Mouse (Mus musculus): ENCODE results near the gene Scyl1. TPM values are rescaled to one million over a fixed set of nuclear protein-coding genes. Genes with fewer than 3 reads are reported as not detected.

The Scyl1 gene
- polyA plus RNA-seq (2015; fragmentation: Nextera tagmentation; extraction: Ambion mirVana), result 38.1 and 40.9 TPM in 2 replicates

DNA sequence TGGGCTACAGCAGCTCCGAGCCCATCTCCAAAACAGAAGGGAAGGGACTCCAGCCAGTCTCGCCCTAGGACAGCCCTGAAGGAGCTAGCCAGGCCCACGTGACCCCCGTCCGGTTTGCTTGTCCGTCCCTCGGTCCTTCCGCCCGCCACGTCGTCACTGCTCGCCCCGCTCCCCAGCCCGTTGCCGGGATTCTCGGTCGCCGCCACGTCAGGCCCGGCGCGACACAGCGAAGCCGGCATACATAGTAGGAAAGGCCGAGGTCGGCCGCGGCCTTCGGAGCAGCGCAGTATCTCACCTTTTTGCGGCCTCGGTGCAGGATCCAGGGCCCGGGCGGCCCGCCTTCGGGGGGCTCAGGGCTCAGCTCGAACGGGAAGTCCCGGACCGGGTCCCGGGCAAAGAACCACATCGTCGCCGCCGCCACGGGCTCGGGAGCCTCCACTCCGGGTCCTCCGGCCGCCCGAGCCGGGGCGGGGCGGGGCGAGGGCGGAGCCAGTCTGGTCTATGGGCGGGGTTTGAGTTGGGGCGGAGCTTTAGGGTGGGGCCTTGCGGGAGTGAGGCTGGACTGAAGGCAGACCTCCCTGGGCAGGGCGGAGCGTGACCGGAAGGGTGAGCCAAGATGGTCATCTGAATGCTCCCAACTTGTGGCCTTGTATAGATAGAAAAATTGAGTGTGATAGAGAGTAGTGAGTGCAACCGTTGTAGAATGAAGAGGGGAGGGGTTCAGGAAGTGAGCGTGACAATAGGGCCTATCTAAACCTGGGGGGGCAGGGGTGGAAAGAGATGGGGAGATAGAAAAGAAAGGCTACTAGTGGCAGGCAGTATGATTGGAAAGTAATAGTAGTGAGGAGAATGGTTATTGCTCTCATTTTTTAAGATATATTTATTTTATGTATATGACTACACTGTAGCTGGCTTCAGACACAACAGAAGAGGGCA lies at the start of gene Scyl1:
Gene Scyl1 (minus strand): TSS at position 495 of the 936 bp plus-strand sequence.
- H3K27me3 ChIP-seq (ENCODE audit: control insufficient read depth, insufficient read depth, low read length), result no peaks in the 10 kb centered on the region
- peak within 1 kb of the TSS; percentile 57 for H3K4me3 ChIP-seq (ENCODE audit: low read depth, low read length)
- H3K9ac ChIP-seq (ENCODE audit: low read length), result peak within 1 kb of the TSS; percentile 81
- peak within 1 kb of the TSS; percentile 79 for H3K27ac ChIP-seq (replicated peaks)
- WGBS, result 1% methylated on average over 64 of the region's 64 CpGs
- peaks cover 12% of the 10 kb centered on the region for H3K36me3 ChIP-seq (ENCODE audit: control insufficient read depth, insufficient read depth, low read length)
- peak; percentile 13; the same call in 1 of the 2 replicates for TF ChIP-seq CTCF (IDR thresholded peaks at IDR 0.05; ENCODE audit: low read depth)
- TF ChIP-seq EP300 (optimal IDR thresholded peaks at IDR 0.05), result peak; percentile 75
- H3K4me2 ChIP-seq (replicated peaks; ENCODE audit: low read depth), result peak within 1 kb of the TSS; percentile 92
- peak; percentile 97 for ATAC-seq (ENCODE audit: low FRiP score, low TSS enrichment)
- peak; percentile 98 for DNase-seq (ENCODE audit: low spot score)
- no peaks in the 10 kb centered on the region; the same call in 1 of the 2 replicates for H3K4me1 ChIP-seq (replicated peaks; ENCODE audit: control insufficient read depth, insufficient read depth)
- no peaks in the 10 kb centered on the region for H3K9me3 ChIP-seq (ENCODE audit: control insufficient read depth, low read length)

GRCm38 (mm10) chr19:5819549-5819948 lies 48.3 kb upstream of the Scyl1 start:
- TF ChIP-seq CTCF (IDR thresholded peaks at IDR 0.05; ENCODE audit: low read depth) (peak; percentile 63), EP300 (optimal IDR thresholded peaks at IDR 0.05) (no peak)
- H3K36me3 ChIP-seq (ENCODE audit: control insufficient read depth, insufficient read depth, low read length), result no peaks in the 10 kb centered on the region
- no peak overlapping the region for H3K9ac ChIP-seq (ENCODE audit: low read length)
- H3K27me3 ChIP-seq (ENCODE audit: control insufficient read depth, insufficient read depth, low read length), result no peaks in the 10 kb centered on the region
- ATAC-seq (ENCODE audit: low FRiP score, low TSS enrichment), result peak; percentile 0; the same call in 1 of the 2 replicates
- H3K27ac ChIP-seq (replicated peaks), result peak overlapping the region; percentile 69
- no peaks in the 10 kb centered on the region for H3K9me3 ChIP-seq (ENCODE audit: control insufficient read depth, low read length)
- WGBS, result 42% methylated on average over 12 of the region's 12 CpGs
- H3K4me2 ChIP-seq (replicated peaks; ENCODE audit: low read depth), result no peak overlapping the region
- peak; percentile 71 for DNase-seq (ENCODE audit: low spot score)
- H3K4me3 ChIP-seq (ENCODE audit: low read depth, low read length), result no peak overlapping the region
- H3K4me1 ChIP-seq (replicated peaks; ENCODE audit: control insufficient read depth, insufficient read depth), result peaks cover 6% of the 10 kb centered on the region

- Histone ChIP-seq H3K9me3 (ENCODE audit: control insufficient read depth, low read length) (no peaks in the 10 kb centered on the region), H3K27ac (replicated peaks) (peak overlapping the region; percentile 91), H3K36me3 (ENCODE audit: control insufficient read depth, insufficient read depth, low read length) (no peaks in the 10 kb centered on the region), H3K4me1 (replicated peaks; ENCODE audit: control insufficient read depth, insufficient read depth) (peaks cover 3% of the 10 kb centered on the region), H3K4me2 (replicated peaks; ENCODE audit: low read depth) (no peak overlapping the region), H3K27me3 (ENCODE audit: control insufficient read depth, insufficient read depth, low read length) (no peaks in the 10 kb centered on the region), H3K9ac (ENCODE audit: low read length) (no peak overlapping the region), H3K4me3 (ENCODE audit: low read depth, low read length) (no peak overlapping the region)
- DNase-seq (ENCODE audit: low spot score), result no peak
- 74% methylated on average over 6 of the region's 6 CpGs for WGBS
- TF ChIP-seq EP300 (optimal IDR thresholded peaks at IDR 0.05) (no peak), CTCF (IDR thresholded peaks at IDR 0.05; ENCODE audit: low read depth) (no peak)
- no peak for ATAC-seq (ENCODE audit: low FRiP score, low TSS enrichment)
These were observed 47.4 kb upstream of the Scyl1 start for GRCm38 (mm10) chr19:5818590-5818977.

GRCm38 (mm10) chr19:5817703-5818589 lies 46.7 kb upstream of the Scyl1 start:
- Histone ChIP-seq H3K27me3 (ENCODE audit: control insufficient read depth, insufficient read depth, low read length) (no peaks in the 10 kb centered on the region), H3K4me3 (ENCODE audit: low read depth, low read length) (0 out of 2 replicates have a peak overlapping the region, but pooled peaks have one; percentile 10), H3K9ac (ENCODE audit: low read length) (peak overlapping the region; percentile 54), H3K4me2 (replicated peaks; ENCODE audit: low read depth) (peak overlapping the region; percentile 43), H3K36me3 (ENCODE audit: control insufficient read depth, insufficient read depth, low read length) (no peaks in the 10 kb centered on the region), H3K4me1 (replicated peaks; ENCODE audit: control insufficient read depth, insufficient read depth) (peaks cover 3% of the 10 kb centered on the region), H3K27ac (replicated peaks) (peak overlapping the region; percentile 91), H3K9me3 (ENCODE audit: control insufficient read depth, low read length) (no peaks in the 10 kb centered on the region)
- ATAC-seq (ENCODE audit: low FRiP score, low TSS enrichment), result peak; percentile 79
- 14% methylated on average over 21 of the region's 21 CpGs for WGBS
- peak; percentile 92 for DNase-seq (ENCODE audit: low spot score)
- TF ChIP-seq EP300 (optimal IDR thresholded peaks at IDR 0.05) (peak; percentile 69), CTCF (IDR thresholded peaks at IDR 0.05; ENCODE audit: low read depth) (peak; percentile 91)

- ATAC-seq (ENCODE audit: low FRiP score, low TSS enrichment) (peak; percentile 68), DNase-seq (ENCODE audit: low spot score) (peak; percentile 66)
- H3K27ac ChIP-seq (replicated peaks), result peak overlapping the region; percentile 84
- H3K4me3 ChIP-seq (ENCODE audit: low read depth, low read length), result no peak overlapping the region
- H3K27me3 ChIP-seq (ENCODE audit: control insufficient read depth, insufficient read depth, low read length), result no peaks in the 10 kb centered on the region
- WGBS, result 71% methylated on average over 4 of the region's 4 CpGs
- no peak overlapping the region for H3K4me2 ChIP-seq (replicated peaks; ENCODE audit: low read depth)
- no peaks in the 10 kb centered on the region for H3K36me3 ChIP-seq (ENCODE audit: control insufficient read depth, insufficient read depth, low read length)
- H3K9ac ChIP-seq (ENCODE audit: low read length), result no peak overlapping the region
- peaks cover 11% of the 10 kb centered on the region for H3K4me1 ChIP-seq (replicated peaks; ENCODE audit: control insufficient read depth, insufficient read depth)
- no peaks in the 10 kb centered on the region for H3K9me3 ChIP-seq (ENCODE audit: control insufficient read depth, low read length)
- no peak for TF ChIP-seq EP300 (optimal IDR thresholded peaks at IDR 0.05)
- TF ChIP-seq CTCF (IDR thresholded peaks at IDR 0.05; ENCODE audit: low read depth), result no peak
These were observed 44.7 kb upstream of the Scyl1 start for GRCm38 (mm10) chr19:5815928-5816327.

Measured in stomach, postnatal 0 days (tissue).